Mouse (Mus musculus) myocyte (in vitro differentiated cells): Measurements from ENCODE around the gene Cyp2e1. TPM values are rescaled to one million over a fixed set of nuclear protein-coding genes. Genes with fewer than 3 reads are reported as not detected.
"Not testable (repeated sequence)": the region's sequence is repeated elsewhere in the genome, so short reads cannot be mapped to it uniquely, and the experiment has no call there.

Source experiments
- H3K27me3 ChIP-seq: one replicate; pipeline ENCODE4 v1.6.1; 2011; ENCODE audit not compliant: control insufficient read depth, insufficient read depth, insufficient read length
- H3K36me3 ChIP-seq: one replicate; pipeline ENCODE4 v1.6.1; 2011; ENCODE audit not compliant: control insufficient read depth, insufficient read depth
- H3K4me2 ChIP-seq: one replicate; pipeline ENCODE4 v1.6.1; 2011; ENCODE audit warnings: low read depth, control low read depth
- H3K4me3 ChIP-seq: one replicate; pipeline ENCODE4 v1.5.1; 2011; ENCODE audit warnings: mild to moderate bottlenecking, control low read depth, moderate library complexity
- H3K79me2 ChIP-seq: one replicate; pipeline ENCODE4 v1.6.1; 2011; ENCODE audit not compliant: control insufficient read depth, insufficient read depth
- H3ac ChIP-seq: one replicate; pipeline ENCODE4 v1.6.1; 2011; ENCODE audit not compliant: control insufficient read depth, insufficient read length
- CEBPB ChIP-seq: IDR thresholded peaks from 2 replicates; pipeline ENCODE4 v1.6.1; 2011; ENCODE audit warnings: mild to moderate bottlenecking, moderate library complexity; ENCODE audit not compliant: poor library complexity, insufficient read depth, severe bottlenecking
- E2F4 ChIP-seq: IDR thresholded peaks from one replicate; pipeline ENCODE4 v1.6.1; 2011; ENCODE audit warnings: mild to moderate bottlenecking, control low read depth, moderate library complexity; ENCODE audit not compliant: insufficient read depth
- MAX ChIP-seq: IDR thresholded peaks from one replicate; pipeline ENCODE4 v1.6.1; 2011; ENCODE audit warnings: low read depth, mild to moderate bottlenecking, control low read depth
- MYOD1 ChIP-seq, 3 experiments: IDR thresholded peaks; one replicate each; pipeline ENCODE4 v1.6.1; 2011; ENCODE audit warnings: control low read depth in 2 of 3, low read depth in 2 of 3, mild to moderate bottlenecking in 2 of 3, moderate library complexity in 1 of 3; ENCODE audit not compliant: insufficient read length in 2 of 3, control insufficient read depth in 1 of 3
- MYOG ChIP-seq, 3 experiments: IDR thresholded peaks; one replicate each; pipeline ENCODE4 v1.6.1; 2011; ENCODE audit warnings: control low read depth in 2 of 3, low read depth in 2 of 3, mild to moderate bottlenecking in 2 of 3; ENCODE audit not compliant: insufficient read length in 2 of 3, control insufficient read depth in 1 of 3, insufficient read depth in 1 of 3
- POLR2A ChIP-seq: IDR thresholded peaks from one replicate; pipeline ENCODE4 v1.6.1; 2011; ENCODE audit warnings: low read depth, mild to moderate bottlenecking, control low read depth, moderate library complexity; ENCODE audit not compliant: insufficient read length
- POLR2AphosphoS2 ChIP-seq: IDR thresholded peaks from one replicate; pipeline ENCODE4 v1.6.1; 2011; ENCODE audit warnings: low read depth, control low read depth; ENCODE audit not compliant: insufficient read length
- REST ChIP-seq: IDR thresholded peaks from one replicate; pipeline ENCODE4 v1.6.1; 2011; ENCODE audit warnings: mild to moderate bottlenecking, control low read depth, moderate library complexity; ENCODE audit not compliant: insufficient read depth, insufficient read length
- SRF ChIP-seq: IDR thresholded peaks from one replicate; pipeline ENCODE4 v1.6.1; 2011; ENCODE audit warnings: low read depth; ENCODE audit not compliant: control insufficient read depth, insufficient read length
- TCF12 ChIP-seq: IDR thresholded peaks from one replicate; pipeline ENCODE4 v1.6.1; 2011; ENCODE audit warnings: mild to moderate bottlenecking, control low read depth; ENCODE audit not compliant: poor library complexity, insufficient read depth, severe bottlenecking
- TCF3 ChIP-seq: IDR thresholded peaks from one replicate; pipeline ENCODE4 v1.6.1; 2011; ENCODE audit warnings: low read depth, control low read depth; ENCODE audit not compliant: insufficient read length
- USF1 ChIP-seq: IDR thresholded peaks from one replicate; pipeline ENCODE4 v1.6.1; 2011; ENCODE audit warnings: low read depth, mild to moderate bottlenecking, control low read depth, moderate library complexity
- polyA plus RNA-seq: library from polyadenylated mRNA; unstranded; fragments of >200 nt; fragmentation: generic; extraction: Trizol; gene quantifications from one replicate; pipeline ENCODE4 v1.2.1, GENCODE M21; 2012; ENCODE audit warnings: missing spikeins

Cyp2e1 gene
- polyA plus RNA-seq, 1 experiment: not detected

DNA sequence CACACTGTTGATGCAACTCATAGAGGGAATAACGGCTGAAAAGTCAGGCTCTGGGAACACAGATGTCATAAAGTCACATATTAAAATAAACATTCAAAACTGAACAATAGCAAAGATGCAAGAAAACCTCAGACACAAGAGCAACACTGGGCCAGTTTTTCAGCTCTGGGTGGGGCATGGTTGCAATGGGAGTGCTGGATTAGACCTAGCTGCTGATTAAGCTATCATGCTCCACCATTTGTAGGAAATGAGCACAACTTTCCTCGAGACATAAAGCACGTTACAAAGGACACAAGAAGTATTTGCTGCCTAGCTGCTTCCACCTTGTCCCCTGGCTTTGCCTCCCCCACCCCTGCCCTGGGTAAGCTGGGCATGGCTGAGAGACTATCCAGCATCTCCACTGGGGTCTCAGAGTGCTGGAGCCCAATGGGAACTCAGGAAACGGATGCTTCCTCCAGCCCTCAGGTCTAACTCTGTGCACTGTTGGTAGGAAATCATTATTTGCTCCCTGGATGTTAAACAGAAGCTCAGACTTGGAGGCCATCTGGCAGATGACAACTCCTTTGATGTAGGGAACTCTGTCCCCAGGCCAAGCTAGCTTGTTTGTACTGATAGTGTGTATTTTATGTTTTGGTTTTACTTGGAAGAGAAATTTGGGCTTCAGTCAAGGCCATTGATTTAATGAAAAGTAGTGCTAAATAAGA, 7.2 kb upstream of the Cyp2e1 start:
- no peak for TF ChIP-seq CEBPB
- no peak for TF ChIP-seq MYOD1 (IDR thresholded peaks at IDR 0.05; ENCODE audit: control insufficient read depth in 1 of 3, insufficient read length in 2 of 3, low read depth in 2 of 3)
- no peak for TF ChIP-seq POLR2AphosphoS2
- no peak for TF ChIP-seq TCF3
- no peak for TF ChIP-seq REST
- TF ChIP-seq TCF12: no peak
- no peak for TF ChIP-seq POLR2A
- TF ChIP-seq USF1: no peak
- TF ChIP-seq SRF: no peak
- TF ChIP-seq MAX: no peak
- TF ChIP-seq E2F4: no peak
- TF ChIP-seq MYOG (IDR thresholded peaks at IDR 0.05; ENCODE audit: control insufficient read depth in 1 of 3, insufficient read depth in 1 of 3, insufficient read length in 2 of 3, low read depth in 2 of 3): no peak
- Histone ChIP-seq H3K4me2 (no peak overlapping the region), H3ac (no peak overlapping the region), H3K4me3 (no peak overlapping the region), H3K36me3 (no peaks in the 10 kb centered on the region), H3K79me2 (no peaks in the 10 kb centered on the region), H3K27me3 (peaks cover 5% of the 10 kb centered on the region)

DNA sequence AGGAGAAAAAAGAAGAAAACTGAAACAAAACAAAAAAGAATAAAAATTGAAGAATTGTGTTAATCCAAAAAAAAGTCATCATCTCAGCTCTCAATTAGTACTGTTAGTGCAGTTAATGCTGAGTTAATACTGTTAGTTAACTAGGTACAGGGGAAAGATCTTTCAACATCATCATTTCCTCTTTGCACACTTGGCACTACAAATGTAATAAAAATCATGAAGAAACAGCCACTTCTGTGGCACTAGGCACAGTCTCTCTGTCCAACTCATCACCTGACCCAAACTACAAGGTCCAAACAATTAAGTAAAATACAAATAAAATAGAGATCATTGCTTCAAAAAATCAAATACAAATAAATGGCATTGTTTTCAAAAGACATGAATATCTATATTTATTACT, 2.9 kb upstream of the Cyp2e1 start:
- no peak overlapping the region for H3ac ChIP-seq
- no peak for TF ChIP-seq CEBPB
- TF ChIP-seq E2F4: no peak
- TF ChIP-seq MAX: no peak
- TF ChIP-seq POLR2AphosphoS2: no peak
- no peak for TF ChIP-seq MYOG (IDR thresholded peaks at IDR 0.05; ENCODE audit: control insufficient read depth in 1 of 3, insufficient read depth in 1 of 3, insufficient read length in 2 of 3, low read depth in 2 of 3)
- no peak for TF ChIP-seq TCF3
- TF ChIP-seq USF1: no peak
- no peak for TF ChIP-seq TCF12
- no peak for TF ChIP-seq POLR2A
- no peak for TF ChIP-seq MYOD1 (IDR thresholded peaks at IDR 0.05; ENCODE audit: control insufficient read depth in 1 of 3, insufficient read length in 2 of 3, low read depth in 2 of 3)
- TF ChIP-seq SRF: no peak
- peaks cover 5% of the 10 kb centered on the region for H3K27me3 ChIP-seq
- no peaks in the 10 kb centered on the region for H3K36me3 ChIP-seq
- no peak overlapping the region for H3K4me3 ChIP-seq
- H3K79me2 ChIP-seq: no peaks in the 10 kb centered on the region
- H3K4me2 ChIP-seq: no peak overlapping the region

DNA sequence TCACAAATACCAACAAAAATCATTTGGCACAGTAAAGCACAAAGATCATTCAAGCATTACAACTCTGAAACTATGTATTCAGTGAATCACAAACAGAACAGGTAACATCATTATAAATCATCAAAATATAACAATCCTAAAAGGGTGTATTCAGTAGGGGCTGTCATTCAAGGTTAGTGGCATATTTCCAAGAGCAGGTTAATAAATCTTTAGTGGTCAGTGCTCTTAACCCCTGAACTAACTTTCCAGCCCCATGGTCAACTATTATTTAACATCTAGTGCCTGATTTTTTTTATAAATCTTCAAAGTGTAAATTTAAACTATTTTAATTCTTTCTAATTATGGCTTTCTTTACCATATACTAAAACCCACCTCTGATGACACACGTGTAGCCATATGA, 1.9 kb downstream of the Cyp2e1 start:
- not testable (repeated sequence) for H3K79me2 ChIP-seq, H3K4me3 ChIP-seq, H3K36me3 ChIP-seq, H3ac ChIP-seq, H3K4me2 ChIP-seq
- peaks cover 11% of the 10 kb centered on the region for H3K27me3 ChIP-seq

DNA sequence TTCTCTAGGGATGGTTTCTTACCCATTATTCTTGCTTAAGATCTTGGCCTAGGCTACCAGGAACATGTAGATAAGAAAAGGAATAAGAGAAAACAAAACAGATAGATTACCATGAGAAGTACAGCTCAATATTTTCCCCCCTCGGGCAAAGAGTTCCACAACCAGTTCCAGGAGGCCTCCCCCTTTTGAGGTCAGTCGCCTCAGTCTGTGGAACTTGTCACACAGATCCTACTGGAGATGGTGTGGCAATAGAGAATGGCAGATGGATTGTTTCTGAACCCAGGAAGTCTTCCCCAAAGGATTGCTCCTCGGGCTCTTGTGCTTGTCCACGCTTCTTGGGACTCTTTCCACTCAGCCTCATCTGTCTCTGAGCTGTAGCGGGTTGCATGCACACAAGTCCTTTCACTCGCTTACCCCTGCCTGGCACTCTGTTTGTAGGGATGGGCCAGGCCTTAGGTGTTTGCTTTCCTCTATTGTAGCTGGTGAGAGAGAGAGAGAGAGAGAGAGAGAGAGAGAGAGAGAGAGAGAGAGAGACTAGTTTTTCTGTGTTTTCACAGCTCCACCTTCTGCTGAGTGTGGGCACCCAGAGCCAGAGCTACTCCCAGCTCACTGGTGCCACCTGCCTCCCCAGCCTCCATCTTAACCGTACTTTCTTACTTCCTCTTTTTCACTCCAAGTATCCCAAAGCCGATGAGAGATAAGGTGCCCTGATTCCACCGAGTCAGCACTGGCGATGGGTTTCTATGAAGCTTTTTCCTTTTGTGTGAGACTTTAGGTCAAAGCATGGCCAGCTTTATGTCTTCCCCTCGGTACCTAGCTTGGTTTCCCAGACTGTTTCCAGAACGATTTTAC, 2.6 kb downstream of the Cyp2e1 start:
- no peak overlapping the region for H3K4me2 ChIP-seq
- H3K36me3 ChIP-seq: no peaks in the 10 kb centered on the region
- TF ChIP-seq TCF3: no peak
- no peak for TF ChIP-seq REST
- TF ChIP-seq MYOD1 (IDR thresholded peaks at IDR 0.05; ENCODE audit: control insufficient read depth in 1 of 3, insufficient read length in 2 of 3, low read depth in 2 of 3): no peak
- no peak for TF ChIP-seq MYOG (IDR thresholded peaks at IDR 0.05; ENCODE audit: control insufficient read depth in 1 of 3, insufficient read depth in 1 of 3, insufficient read length in 2 of 3, low read depth in 2 of 3)
- no peak for TF ChIP-seq SRF
- TF ChIP-seq POLR2AphosphoS2: no peak
- no peak for TF ChIP-seq USF1
- no peaks in the 10 kb centered on the region for H3K79me2 ChIP-seq
- no peak overlapping the region for H3ac ChIP-seq
- peaks cover 8% of the 10 kb centered on the region for H3K27me3 ChIP-seq
- H3K4me3 ChIP-seq: no peak overlapping the region

DNA sequence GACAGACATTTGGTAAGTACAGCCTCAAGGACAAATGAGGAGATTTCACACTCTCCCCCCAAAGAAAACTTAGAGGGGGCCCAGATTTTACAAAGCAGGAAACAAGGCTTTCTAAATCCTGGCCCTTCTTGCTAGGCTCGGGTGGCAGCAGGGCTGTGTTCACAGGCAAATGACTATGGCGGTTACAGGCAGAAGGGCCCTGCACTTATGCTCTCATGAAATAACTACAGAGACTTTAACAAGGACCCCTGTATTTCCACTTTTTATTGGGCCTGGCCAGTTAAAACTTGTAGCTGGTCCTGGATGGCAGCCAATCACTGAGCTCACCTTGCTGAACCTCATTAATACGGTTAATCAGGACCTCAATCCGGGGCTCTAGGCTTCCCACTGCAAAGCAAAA, 17.0 kb downstream of the Cyp2e1 start:
- no peak for TF ChIP-seq MYOD1 (IDR thresholded peaks at IDR 0.05; ENCODE audit: control insufficient read depth in 1 of 3, insufficient read length in 2 of 3, low read depth in 2 of 3)
- TF ChIP-seq SRF: no peak
- no peak for TF ChIP-seq POLR2AphosphoS2
- no peak for TF ChIP-seq MAX
- TF ChIP-seq MYOG (IDR thresholded peaks at IDR 0.05; ENCODE audit: control insufficient read depth in 1 of 3, insufficient read depth in 1 of 3, insufficient read length in 2 of 3, low read depth in 2 of 3): no peak
- TF ChIP-seq E2F4: no peak
- TF ChIP-seq REST: no peak
- no peak for TF ChIP-seq POLR2A
- TF ChIP-seq TCF3: no peak
- no peak for TF ChIP-seq USF1
- TF ChIP-seq TCF12: no peak
- no peak for TF ChIP-seq CEBPB
- Histone ChIP-seq H3K36me3 (no peaks in the 10 kb centered on the region), H3K4me3 (no peak overlapping the region), H3ac (no peak overlapping the region), H3K79me2 (no peaks in the 10 kb centered on the region), H3K27me3 (peaks cover 12% of the 10 kb centered on the region), H3K4me2 (no peak overlapping the region)
